Mouse (Mus musculus) hindbrain, embryonic 12.5 days (tissue): ENCODE data around the gene Tcea2. TPM values are rescaled to one million over a fixed set of nuclear protein-coding genes. Genes with fewer than 3 reads are reported as not detected.
A peak's percentile ranks its signal among the peaks of the same experiment; 100 is the strongest.

Experiments
- ATAC-seq: fragments of 200-750 bp; cut with Nextera tagmentation; 2 replicates; pipeline ENCODE4 v1.8.0; 2017; ENCODE audit warnings: moderate TSS enrichment; ENCODE audit not compliant: low FRiP score
- H3K27ac ChIP-seq: fragments of 300-500 bp; sonication (generic); 2 replicates; pipeline ENCODE4 v1.5.1; 2016; ENCODE audit warnings: mild to moderate bottlenecking
- H3K27me3 ChIP-seq: fragments of 300-500 bp; sonication (generic); 2 replicates; pipeline ENCODE4 v1.6.1; 2016; ENCODE audit warnings: mild to moderate bottlenecking
- H3K36me3 ChIP-seq: fragments of 300-500 bp; sonication (generic); 2 replicates; pipeline ENCODE4 v1.6.1; 2016; ENCODE audit warnings: mild to moderate bottlenecking
- H3K4me1 ChIP-seq: fragments of 300-500 bp; sonication (generic); 2 replicates; pipeline ENCODE4 v1.6.1; 2016
- H3K4me2 ChIP-seq: fragments of 300-500 bp; sonication (generic); replicated peaks from 2 replicates; pipeline ENCODE4 v1.6.1; 2016; ENCODE audit warnings: mild to moderate bottlenecking
- H3K4me3 ChIP-seq: fragments of 300-500 bp; sonication (generic); 2 replicates; pipeline ENCODE4 v1.5.1; 2016; ENCODE audit warnings: mild to moderate bottlenecking
- H3K9ac ChIP-seq: fragments of 300-500 bp; sonication (generic); 2 replicates; pipeline ENCODE4 v1.6.1; 2016; ENCODE audit warnings: mild to moderate bottlenecking, moderate library complexity
- H3K9me3 ChIP-seq: fragments of 300-500 bp; sonication (generic); replicated peaks from 2 replicates; pipeline ENCODE4 v1.6.1; 2016; ENCODE audit warnings: mild to moderate bottlenecking
- WGBS: fragments of 180-500 bp; shearing (Covaris S2); methylation state at CpG from one replicate; pipeline ENCODE4 v1.1.7; 2016; 5-methylcytosine and 5-hydroxymethylcytosine counted together
- polyA plus RNA-seq: library from polyadenylated mRNA; unstranded; fragments of >200 nt; fragmentation: Nextera tagmentation; extraction: Ambion mirVana; gene quantifications from 2 replicates; pipeline ENCODE4 v1.2.1, GENCODE M21; 2016

Gene Tcea2
- polyA plus RNA-seq, 1 experiment from 2014 or later: 27.7 TPM

DNA sequence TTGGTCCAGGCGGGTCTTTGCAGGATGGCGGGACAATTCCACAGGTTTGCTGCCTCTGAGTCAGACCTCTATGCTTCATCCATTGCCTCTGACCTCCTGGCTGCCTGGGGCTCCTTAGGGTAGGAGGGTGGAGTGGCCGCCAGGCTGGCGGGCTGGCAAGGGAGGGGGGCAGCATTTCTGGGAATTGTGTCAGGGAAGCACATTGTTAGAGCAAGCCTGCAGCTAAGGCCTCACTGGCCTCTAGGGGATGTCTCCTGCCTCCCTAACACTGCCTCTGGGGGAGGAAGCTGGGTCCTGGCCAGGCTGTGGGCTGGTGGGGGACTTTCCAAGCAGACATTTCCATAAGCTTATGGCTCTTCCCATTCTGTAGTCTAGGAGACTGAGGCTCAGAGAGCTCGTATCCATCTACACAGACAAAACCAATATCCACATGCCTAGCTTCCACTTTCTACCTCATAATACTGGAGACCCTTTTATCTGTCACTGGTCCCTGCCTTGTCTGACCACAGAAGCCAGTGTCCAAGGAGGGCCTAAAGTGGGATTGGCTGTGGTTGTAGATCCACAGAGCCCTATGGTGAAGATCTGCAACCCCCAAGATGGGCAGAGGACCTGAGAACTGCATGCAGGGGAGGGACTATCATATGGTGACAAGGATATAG lies 2.9 kb upstream of the Tcea2 start:
- Histone ChIP-seq H3K36me3 (no peaks in the 10 kb centered on the region), H3K27ac (0 out of 2 replicates have a peak overlapping the region, but pooled peaks have one; percentile 25), H3K9ac (no peak overlapping the region), H3K9me3 (no peaks in the 10 kb centered on the region), H3K4me1 (peaks cover 34% of the 10 kb centered on the region), H3K27me3 (peaks cover 14% of the 10 kb centered on the region), H3K4me2 (no peak overlapping the region), H3K4me3 (no peak overlapping the region)
- WGBS: 56% methylated on average over 5 of the region's 5 CpGs
- ATAC-seq: no peak

DNA sequence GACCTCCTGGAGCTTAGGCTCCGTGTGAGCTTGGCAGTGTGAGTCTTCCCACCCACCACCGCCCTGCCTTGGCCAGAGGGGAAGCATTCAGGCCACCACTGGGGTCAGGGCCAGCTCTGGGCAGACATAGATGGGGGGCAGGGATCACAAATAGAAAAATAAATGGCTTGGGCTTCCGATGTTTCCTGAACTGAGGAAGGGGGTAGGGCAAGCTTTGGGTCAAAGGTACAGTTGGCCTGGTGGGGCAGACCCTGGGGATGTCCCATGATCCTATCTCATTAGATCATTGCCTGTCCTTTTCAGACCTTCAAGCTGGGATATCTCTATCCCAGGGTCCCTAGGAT lies 2.4 kb upstream of the Tcea2 start:
- Histone ChIP-seq H3K4me3 (no peak overlapping the region), H3K36me3 (no peaks in the 10 kb centered on the region), H3K27ac (0 out of 2 replicates have a peak overlapping the region, but pooled peaks have one; percentile 25), H3K4me2 (no peak overlapping the region), H3K27me3 (peaks cover 9% of the 10 kb centered on the region), H3K9ac (no peak overlapping the region), H3K9me3 (no peaks in the 10 kb centered on the region), H3K4me1 (peaks cover 34% of the 10 kb centered on the region)
- 70% methylated on average over 3 of the region's 3 CpGs for WGBS
- no peak for ATAC-seq

DNA sequence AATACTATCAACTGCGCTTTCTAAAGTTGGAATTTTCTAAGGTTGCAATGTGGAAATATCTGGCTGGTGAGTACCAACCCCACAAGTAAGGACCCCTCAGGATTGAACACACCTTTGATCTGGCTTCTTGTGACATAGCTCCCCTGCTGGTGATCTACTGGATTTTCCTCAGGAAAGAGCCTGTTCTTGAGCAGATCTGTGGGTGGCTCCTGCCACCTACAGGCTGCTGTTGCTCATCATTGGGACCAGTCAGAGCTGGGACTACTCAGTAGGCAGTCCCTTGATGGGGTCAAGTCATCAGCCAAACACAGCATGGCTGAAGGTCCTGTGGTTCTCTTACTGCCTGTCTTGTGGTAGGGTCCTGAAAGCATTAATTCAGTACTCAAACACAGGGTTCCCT lies 1.3 kb upstream of the Tcea2 start:
- WGBS: 41% methylated on average over 1 of the region's 1 CpGs
- Histone ChIP-seq H3K4me3 (no peak overlapping the region), H3K36me3 (no peaks in the 10 kb centered on the region), H3K4me1 (peaks cover 30% of the 10 kb centered on the region), H3K9ac (no peak overlapping the region), H3K9me3 (no peaks in the 10 kb centered on the region), H3K27ac (no peak overlapping the region), H3K4me2 (no peak overlapping the region), H3K27me3 (no peaks in the 10 kb centered on the region; the same call in 1 of the 2 replicates)
- ATAC-seq: peak; percentile 63; the same call in 1 of the 2 replicates

DNA sequence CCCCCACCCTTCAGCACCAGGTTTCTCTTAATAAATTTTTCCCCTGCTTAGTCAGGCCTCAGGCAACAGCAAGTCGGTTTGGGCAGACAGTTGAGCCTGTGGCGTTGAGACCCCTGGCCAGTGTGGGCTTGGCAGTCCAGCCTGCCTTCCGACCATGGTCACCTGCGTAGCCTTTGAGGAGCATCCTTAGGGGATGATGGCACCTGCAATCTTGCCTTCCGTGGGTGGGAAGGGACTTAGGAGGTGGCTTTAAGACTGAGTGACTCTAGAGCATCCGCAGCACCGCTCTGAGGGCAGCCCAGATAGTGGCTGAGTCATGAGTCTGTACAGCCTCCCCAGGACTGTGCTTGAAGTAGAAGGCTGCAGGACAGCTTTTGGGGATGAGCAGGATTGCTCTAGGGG lies 607 bp downstream of the Tcea2 start:
- H3K27me3 ChIP-seq: no peaks in the 10 kb centered on the region
- ATAC-seq: peak; percentile 27
- H3K4me2 ChIP-seq: peak overlapping the region; percentile 89
- H3K9me3 ChIP-seq: no peaks in the 10 kb centered on the region
- H3K27ac ChIP-seq: 0 out of 2 replicates have a peak overlapping the region, but pooled peaks have one; percentile 40
- peak overlapping the region; percentile 90 for H3K9ac ChIP-seq
- peak overlapping the region; percentile 63 for H3K4me3 ChIP-seq
- H3K4me1 ChIP-seq: peaks cover 23% of the 10 kb centered on the region
- H3K36me3 ChIP-seq: no peaks in the 10 kb centered on the region
- WGBS: 15% methylated on average over 7 of the region's 7 CpGs

DNA sequence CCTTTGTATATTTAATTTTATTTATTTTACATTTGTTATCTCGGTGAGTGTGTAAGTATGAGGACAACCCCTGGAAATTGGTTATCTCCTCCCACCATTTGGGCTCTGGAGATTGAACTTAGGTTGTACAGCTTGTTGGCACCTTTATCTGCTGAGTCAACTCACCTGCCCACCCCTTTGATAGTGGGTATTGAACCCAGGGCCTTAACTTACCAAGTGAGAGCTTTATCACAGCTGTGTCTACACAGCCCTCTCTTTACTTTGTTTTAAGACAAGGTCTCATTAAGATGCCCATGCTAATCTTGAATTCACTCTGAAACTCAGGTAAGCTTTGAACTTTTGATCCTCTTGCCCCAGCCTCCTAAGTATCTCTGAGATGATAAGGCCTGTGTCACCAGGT lies 1.9 kb downstream of the Tcea2 start:
- Histone ChIP-seq H3K36me3 (peaks cover 10% of the 10 kb centered on the region; the same call in 1 of the 2 replicates), H3K9me3 (no peaks in the 10 kb centered on the region), H3K27ac (no peak overlapping the region), H3K4me3 (no peak overlapping the region), H3K9ac (no peak overlapping the region), H3K4me1 (peaks cover 17% of the 10 kb centered on the region), H3K4me2 (no peak overlapping the region), H3K27me3 (no peaks in the 10 kb centered on the region)
- WGBS: 96% methylated on average over 1 of the region's 1 CpGs
- ATAC-seq: no peak

DNA sequence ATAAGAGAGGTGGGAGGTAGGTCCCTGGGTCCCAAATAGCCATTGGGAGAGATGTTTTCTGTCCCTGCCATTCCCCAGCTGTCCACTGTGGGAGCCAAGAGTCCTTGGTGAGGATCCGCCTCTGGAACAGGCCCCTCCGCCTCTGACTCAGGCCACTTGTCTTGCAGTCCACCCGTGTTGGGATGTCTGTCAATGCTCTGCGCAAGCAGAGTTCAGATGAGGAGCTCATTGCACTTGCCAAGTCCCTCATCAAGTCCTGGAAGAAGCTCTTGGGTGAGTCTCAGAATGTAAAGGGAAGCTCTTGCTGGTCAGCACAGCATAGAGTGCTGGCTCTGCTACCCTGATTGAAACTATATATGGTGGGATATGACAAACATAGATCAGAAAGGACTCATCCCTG lies 3.3 kb downstream of the Tcea2 start:
- 67% methylated on average over 4 of the region's 4 CpGs for WGBS
- Histone ChIP-seq H3K9ac (no peak overlapping the region), H3K4me2 (no peak overlapping the region)

DNA sequence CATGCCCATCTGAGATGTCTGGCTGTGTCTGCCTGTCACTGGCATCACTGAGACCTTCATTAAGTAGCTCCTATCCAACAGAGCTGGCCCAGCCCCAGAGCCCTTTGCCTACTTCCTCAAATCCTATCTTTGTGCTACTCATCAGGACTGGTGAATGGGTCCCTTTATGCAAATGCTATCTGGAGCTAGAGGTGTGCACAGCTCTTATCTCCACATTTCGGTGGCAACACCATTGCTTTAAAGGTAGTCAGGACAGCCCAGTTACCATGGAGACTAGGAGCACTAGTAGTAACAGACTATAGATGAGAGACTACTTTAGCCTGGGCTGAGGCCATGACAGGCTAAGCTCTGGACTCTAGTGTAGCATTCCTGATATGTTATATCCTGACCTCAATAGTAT lies 4.6 kb downstream of the Tcea2 start:
- H3K27me3 ChIP-seq: no peaks in the 10 kb centered on the region
- 93% methylated on average over 1 of the region's 1 CpGs for WGBS

More for the DNA sequence above, 3.3 kb downstream of the Tcea2 start:
- H3K4me3 ChIP-seq: no peak overlapping the region
- no peaks in the 10 kb centered on the region for H3K27me3 ChIP-seq
- no peaks in the 10 kb centered on the region for H3K9me3 ChIP-seq
- H3K36me3 ChIP-seq: peaks cover 23% of the 10 kb centered on the region; the same call in 1 of the 2 replicates
- ATAC-seq: no peak
- H3K4me1 ChIP-seq: peaks cover 14% of the 10 kb centered on the region
- H3K27ac ChIP-seq: no peak overlapping the region

DNA sequence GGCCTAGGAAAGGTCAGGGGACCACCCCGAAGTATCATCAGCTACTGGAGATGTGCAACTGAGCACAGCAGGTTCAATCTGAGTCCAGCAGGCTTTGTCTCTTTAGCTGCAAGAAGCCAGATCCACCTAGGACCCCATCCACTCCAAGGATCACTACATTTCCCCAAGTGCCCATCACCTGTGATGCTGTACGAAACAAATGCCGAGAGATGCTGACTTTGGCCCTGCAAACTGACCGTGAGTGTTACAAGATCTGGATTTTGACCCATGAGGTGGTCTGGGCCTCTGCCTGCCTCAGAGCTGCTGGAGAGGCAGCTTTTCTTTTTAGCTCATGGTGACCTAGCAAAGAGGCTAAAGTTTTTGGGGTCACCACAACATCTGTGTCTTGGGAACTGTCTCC lies 5.6 kb downstream of the Tcea2 start:
- H3K27me3 ChIP-seq: no peaks in the 10 kb centered on the region
- H3K9ac ChIP-seq: no peak overlapping the region
- no peak overlapping the region for H3K4me2 ChIP-seq
- H3K27ac ChIP-seq: no peak overlapping the region
- H3K4me1 ChIP-seq: peaks cover 6% of the 10 kb centered on the region
- H3K4me3 ChIP-seq: no peak overlapping the region
- H3K9me3 ChIP-seq: no peaks in the 10 kb centered on the region
- ATAC-seq: no peak
- peaks cover 33% of the 10 kb centered on the region for H3K36me3 ChIP-seq
- WGBS: 93% methylated on average over 4 of the region's 4 CpGs

More for the DNA sequence above, 4.6 kb downstream of the Tcea2 start:
- Histone ChIP-seq H3K4me3 (no peak overlapping the region), H3K9ac (no peak overlapping the region), H3K36me3 (peaks cover 33% of the 10 kb centered on the region), H3K9me3 (no peaks in the 10 kb centered on the region), H3K4me1 (peaks cover 11% of the 10 kb centered on the region), H3K4me2 (no peak overlapping the region), H3K27ac (no peak overlapping the region)
- no peak for ATAC-seq

DNA sequence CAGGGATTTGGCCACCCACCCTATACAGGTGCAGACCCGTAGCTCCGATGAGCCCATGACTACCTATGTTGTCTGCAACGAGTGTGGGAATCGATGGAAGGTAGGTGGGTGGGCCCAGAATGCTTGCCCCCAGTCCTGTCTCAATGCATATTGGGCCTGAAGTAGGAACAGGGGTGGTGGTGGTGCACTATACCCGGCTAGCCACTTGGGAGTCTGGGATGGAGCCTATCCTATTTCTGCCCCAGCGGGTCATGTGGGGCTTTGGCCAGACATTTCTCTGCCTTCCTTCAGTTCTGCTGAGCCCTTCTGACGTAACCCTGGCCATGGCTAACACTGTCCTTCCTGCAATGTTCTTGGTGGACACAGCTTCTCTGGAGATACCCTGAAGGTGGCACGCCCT lies 7.5 kb downstream of the Tcea2 start:
- H3K36me3 ChIP-seq: peaks cover 33% of the 10 kb centered on the region
- no peak overlapping the region for H3K27ac ChIP-seq
- no peak for ATAC-seq
- H3K27me3 ChIP-seq: no peaks in the 10 kb centered on the region
- no peaks in the 10 kb centered on the region for H3K9me3 ChIP-seq
- H3K4me2 ChIP-seq: no peak overlapping the region
- no peak overlapping the region for H3K4me3 ChIP-seq
- H3K4me1 ChIP-seq: peaks cover 5% of the 10 kb centered on the region
- 94% methylated on average over 8 of the region's 8 CpGs for WGBS
- no peak overlapping the region for H3K9ac ChIP-seq

DNA sequence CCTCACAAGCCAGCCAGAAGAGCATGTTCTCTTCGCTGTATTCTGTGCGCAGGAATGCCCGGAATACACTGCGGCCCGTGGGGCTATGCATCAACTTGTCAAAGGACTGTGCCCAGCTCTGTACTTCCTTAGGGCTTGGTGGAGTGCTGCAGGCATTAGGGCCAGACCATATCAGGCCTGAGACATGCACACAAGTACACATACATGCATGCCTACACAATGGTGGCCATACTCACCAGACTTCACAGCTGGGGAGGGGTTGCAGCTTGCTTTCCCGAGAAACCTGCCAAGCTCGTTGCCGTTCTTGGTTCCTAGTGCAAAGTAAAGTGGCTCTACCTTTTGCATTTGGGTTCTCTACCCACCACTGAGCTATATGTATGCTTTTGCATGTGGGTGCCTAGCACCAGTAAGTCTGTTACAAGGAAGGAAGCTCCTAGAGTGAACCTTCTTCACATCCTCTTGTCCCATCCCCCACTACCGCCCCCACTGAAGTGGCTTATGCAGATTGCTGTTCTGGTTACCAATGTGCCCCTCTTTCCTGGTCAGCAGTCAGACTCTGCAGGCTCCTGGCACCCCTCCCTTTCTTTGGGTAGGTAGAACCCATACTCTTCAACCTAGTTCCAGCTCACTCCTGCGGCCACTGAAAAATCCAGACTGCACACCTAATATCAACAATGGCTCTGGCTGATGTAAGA lies 9.5 kb downstream of the Tcea2 start:
- H3K9me3 ChIP-seq: no peaks in the 10 kb centered on the region
- 93% methylated on average over 10 of the region's 10 CpGs for WGBS
- peaks cover 33% of the 10 kb centered on the region for H3K36me3 ChIP-seq
- no peak overlapping the region for H3K4me3 ChIP-seq
- H3K4me2 ChIP-seq: no peak overlapping the region
- no peaks in the 10 kb centered on the region for H3K27me3 ChIP-seq
- H3K4me1 ChIP-seq: peaks cover 18% of the 10 kb centered on the region
- H3K27ac ChIP-seq: no peak overlapping the region
- no peak overlapping the region for H3K9ac ChIP-seq
- no peak for ATAC-seq

DNA sequence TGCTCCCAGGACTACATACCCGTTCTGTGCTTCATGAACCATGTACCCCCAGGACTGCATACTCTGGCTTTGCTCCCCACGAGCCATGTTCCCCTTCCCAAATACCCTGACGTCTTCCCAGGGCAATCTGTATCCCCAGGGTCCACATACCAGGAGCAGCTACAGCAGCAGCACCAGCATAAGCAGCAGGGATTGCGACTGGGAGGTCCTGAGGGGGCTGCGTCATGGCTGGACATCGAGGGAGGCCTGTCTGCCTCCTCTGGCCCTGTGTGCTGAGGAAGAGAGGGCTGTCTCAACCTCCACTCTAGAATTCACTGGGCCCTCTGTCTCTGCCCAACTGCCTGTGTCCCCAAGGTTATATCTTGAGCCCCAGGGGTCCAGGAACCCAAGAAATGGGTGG lies 11.0 kb downstream of the Tcea2 start:
- H3K4me1 ChIP-seq: peaks cover 18% of the 10 kb centered on the region
- H3K4me3 ChIP-seq: no peak overlapping the region
- no peak for ATAC-seq
- 86% methylated on average over 6 of the region's 6 CpGs for WGBS
- H3K4me2 ChIP-seq: no peak overlapping the region
- H3K9ac ChIP-seq: 0 out of 2 replicates have a peak overlapping the region, but pooled peaks have one; percentile 19
- H3K27ac ChIP-seq: no peak overlapping the region
- H3K9me3 ChIP-seq: no peaks in the 10 kb centered on the region
- H3K36me3 ChIP-seq: peaks cover 32% of the 10 kb centered on the region
- H3K27me3 ChIP-seq: peaks cover 7% of the 10 kb centered on the region; the same call in 1 of the 2 replicates

DNA sequence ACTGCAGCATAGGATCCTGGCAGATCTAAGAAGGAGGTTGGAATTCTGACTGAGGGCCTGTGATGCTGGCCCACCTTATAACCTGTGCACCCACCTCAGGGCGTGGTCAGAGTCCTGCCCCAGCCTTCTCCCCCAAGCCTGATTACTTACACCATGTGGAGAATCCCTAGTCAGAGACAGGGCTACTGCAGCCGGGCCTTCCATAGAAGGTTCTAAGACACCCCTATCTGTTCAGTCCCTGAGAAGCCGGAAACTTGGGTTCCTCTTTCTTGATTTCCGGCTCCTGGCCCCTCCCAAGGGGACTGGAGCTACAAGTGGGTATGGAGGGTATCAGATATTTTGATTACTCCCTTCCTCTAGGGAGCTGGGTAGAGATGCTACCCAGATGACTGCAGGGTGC lies 11.5 kb downstream of the Tcea2 start:
- Histone ChIP-seq H3K36me3 (peaks cover 27% of the 10 kb centered on the region), H3K9ac (no peak overlapping the region), H3K27ac (no peak overlapping the region), H3K4me1 (peaks cover 18% of the 10 kb centered on the region), H3K4me2 (no peak overlapping the region), H3K4me3 (no peak overlapping the region), H3K9me3 (no peaks in the 10 kb centered on the region), H3K27me3 (peaks cover 7% of the 10 kb centered on the region; the same call in 1 of the 2 replicates)
- WGBS: 91% methylated on average over 4 of the region's 4 CpGs
- no peak for ATAC-seq
